Mouse (Mus musculus) ES-Bruce4 (cell line): ENCODE results near the gene Fhit. TPM values are rescaled to one million over a fixed set of nuclear protein-coding genes. Genes with fewer than 3 reads are reported as not detected.

ENCODE experiments used
- H3K27ac ChIP-seq: 2 replicates; pipeline ENCODE4 v1.5.1; 2012; ENCODE audit warnings: low read length, inconsistent platforms; ENCODE audit not compliant: insufficient read depth
- H3K27me3 ChIP-seq: 2 replicates; pipeline ENCODE4 v1.6.1; 2012; ENCODE audit warnings: mild to moderate bottlenecking, low read length, inconsistent platforms; ENCODE audit not compliant: control insufficient read depth, poor library complexity, insufficient read depth, severe bottlenecking
- H3K36me3 ChIP-seq: 2 replicates; pipeline ENCODE4 v1.6.1; 2012; ENCODE audit warnings: inconsistent platforms, mild to moderate bottlenecking, low read length, moderate library complexity; ENCODE audit not compliant: control insufficient read depth, poor library complexity, insufficient read depth, severe bottlenecking
- H3K4me1 ChIP-seq: one replicate; pipeline ENCODE4 v1.8.1; 2011; ENCODE audit warnings: low read length; ENCODE audit not compliant: control insufficient read depth, insufficient read depth
- H3K4me3 ChIP-seq: 2 replicates; pipeline ENCODE4 v1.5.1; 2011; ENCODE audit warnings: low read depth, mild to moderate bottlenecking, low read length
- H3K9ac ChIP-seq: 2 replicates; pipeline ENCODE4 v1.6.1; 2012; ENCODE audit warnings: low read depth, mild to moderate bottlenecking, inconsistent platforms; ENCODE audit not compliant: poor library complexity, severe bottlenecking
- H3K9me3 ChIP-seq: replicated peaks from 2 replicates; pipeline ENCODE4 v1.6.1; 2012; ENCODE audit warnings: mild to moderate bottlenecking, low read length, inconsistent platforms; ENCODE audit not compliant: control insufficient read depth, poor library complexity, insufficient read depth, severe bottlenecking
- CTCF ChIP-seq: IDR thresholded peaks from one replicate; pipeline ENCODE4 v1.8.1; 2011; ENCODE audit warnings: low read depth, low read length
- EP300 ChIP-seq: IDR thresholded peaks from 2 replicates; pipeline ENCODE4 v1.6.1; 2011; ENCODE audit warnings: low read depth, low read length; ENCODE audit not compliant: insufficient read depth
- POLR2A ChIP-seq: IDR thresholded peaks from one replicate; pipeline ENCODE4 v1.8.1; 2011; ENCODE audit warnings: low read length; ENCODE audit not compliant: insufficient read depth
- polyA plus RNA-seq: library from polyadenylated mRNA; stranded (reverse); fragments of >200 nt; gene quantifications from 2 replicates; pipeline ENCODE4 v1.2.4, GENCODE M21; 2011; ENCODE audit warnings: low read depth; ENCODE audit not compliant: missing spikeins, insufficient read depth, insufficient read length

Gene Fhit
- polyA plus RNA-seq, 1 experiment: not detected

DNA sequence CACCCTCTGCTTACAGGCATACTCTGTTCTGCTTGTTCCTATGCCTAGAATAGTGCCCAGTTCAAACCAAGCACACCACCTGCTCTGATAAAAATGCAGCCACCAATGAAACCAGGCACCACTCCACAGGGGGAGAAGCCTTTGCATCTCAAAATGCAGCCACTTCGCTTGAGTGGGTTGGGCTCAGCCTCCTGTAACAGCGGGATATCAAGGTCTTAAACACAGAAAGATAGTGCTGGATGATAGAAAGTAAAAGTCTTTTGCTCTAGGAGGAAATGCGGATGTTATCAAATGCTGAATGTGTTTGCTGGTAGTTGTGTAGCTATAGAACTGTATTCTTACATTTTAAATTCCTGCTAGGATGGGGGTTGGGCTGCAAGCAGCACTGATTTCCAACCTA, 140.4 kb downstream of the Fhit start:
- H3K9me3 ChIP-seq: no peaks in the 10 kb centered on the region
- H3K36me3 ChIP-seq: no peaks in the 10 kb centered on the region

GRCm38 (mm10) chr14:10978651-10979050, 183.2 kb downstream of the Fhit start:
- TF ChIP-seq EP300 (no peak), POLR2A (no peak), CTCF (no peak)
- no peaks in the 10 kb centered on the region for H3K4me1 ChIP-seq
- no peak overlapping the region for H3K27ac ChIP-seq
- H3K9me3 ChIP-seq: 0 out of 2 replicates have a peak, but pooled peaks cover 3% of the 10 kb centered on the region
- H3K4me3 ChIP-seq: no peak overlapping the region
- H3K9ac ChIP-seq: no peak overlapping the region
- H3K27me3 ChIP-seq: no peaks in the 10 kb centered on the region
- H3K36me3 ChIP-seq: no peaks in the 10 kb centered on the region

More for the DNA sequence above, 140.4 kb downstream of the Fhit start:
- no peak overlapping the region for H3K9ac ChIP-seq
- H3K27me3 ChIP-seq: no peaks in the 10 kb centered on the region
- TF ChIP-seq POLR2A (no peak), CTCF (no peak)
- H3K4me3 ChIP-seq: no peak overlapping the region
- no peak overlapping the region for H3K27ac ChIP-seq
- H3K4me1 ChIP-seq: no peaks in the 10 kb centered on the region

- Histone ChIP-seq H3K9ac (no peak overlapping the region), H3K36me3 (no peaks in the 10 kb centered on the region), H3K4me1 (no peaks in the 10 kb centered on the region), H3K27me3 (no peaks in the 10 kb centered on the region), H3K4me3 (no peak overlapping the region), H3K27ac (no peak overlapping the region), H3K9me3 (no peaks in the 10 kb centered on the region)
- TF ChIP-seq EP300 (no peak), POLR2A (no peak), CTCF (no peak)
Observed at GRCm38 (mm10) chr14:10941647-10942046, 220.2 kb downstream of the Fhit start.

DNA sequence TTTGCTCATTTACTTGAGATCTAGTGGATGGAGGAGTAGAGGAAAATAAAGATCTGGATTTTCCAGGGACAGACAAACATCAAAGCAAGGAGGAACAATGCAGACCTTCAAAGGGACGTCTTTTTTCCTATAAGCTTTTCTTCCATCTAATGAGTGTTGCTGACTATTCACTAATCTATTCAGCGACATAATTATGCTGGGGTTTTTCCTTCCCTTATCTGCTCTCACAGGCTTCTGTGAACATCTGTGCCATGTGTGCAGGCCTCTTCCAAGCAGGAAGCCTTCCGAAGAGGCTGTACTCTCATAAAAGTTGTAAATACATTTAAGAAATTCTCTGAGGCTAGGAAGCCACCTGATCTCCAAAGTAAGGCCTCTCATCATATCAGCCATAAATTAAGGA, 228.2 kb downstream of the Fhit start:
- Histone ChIP-seq H3K27ac (no peak overlapping the region), H3K9me3 (no peaks in the 10 kb centered on the region), H3K4me3 (no peak overlapping the region), H3K27me3 (no peaks in the 10 kb centered on the region), H3K4me1 (no peaks in the 10 kb centered on the region), H3K9ac (no peak overlapping the region), H3K36me3 (no peaks in the 10 kb centered on the region)
- TF ChIP-seq POLR2A (no peak), CTCF (no peak), EP300 (no peak)

DNA sequence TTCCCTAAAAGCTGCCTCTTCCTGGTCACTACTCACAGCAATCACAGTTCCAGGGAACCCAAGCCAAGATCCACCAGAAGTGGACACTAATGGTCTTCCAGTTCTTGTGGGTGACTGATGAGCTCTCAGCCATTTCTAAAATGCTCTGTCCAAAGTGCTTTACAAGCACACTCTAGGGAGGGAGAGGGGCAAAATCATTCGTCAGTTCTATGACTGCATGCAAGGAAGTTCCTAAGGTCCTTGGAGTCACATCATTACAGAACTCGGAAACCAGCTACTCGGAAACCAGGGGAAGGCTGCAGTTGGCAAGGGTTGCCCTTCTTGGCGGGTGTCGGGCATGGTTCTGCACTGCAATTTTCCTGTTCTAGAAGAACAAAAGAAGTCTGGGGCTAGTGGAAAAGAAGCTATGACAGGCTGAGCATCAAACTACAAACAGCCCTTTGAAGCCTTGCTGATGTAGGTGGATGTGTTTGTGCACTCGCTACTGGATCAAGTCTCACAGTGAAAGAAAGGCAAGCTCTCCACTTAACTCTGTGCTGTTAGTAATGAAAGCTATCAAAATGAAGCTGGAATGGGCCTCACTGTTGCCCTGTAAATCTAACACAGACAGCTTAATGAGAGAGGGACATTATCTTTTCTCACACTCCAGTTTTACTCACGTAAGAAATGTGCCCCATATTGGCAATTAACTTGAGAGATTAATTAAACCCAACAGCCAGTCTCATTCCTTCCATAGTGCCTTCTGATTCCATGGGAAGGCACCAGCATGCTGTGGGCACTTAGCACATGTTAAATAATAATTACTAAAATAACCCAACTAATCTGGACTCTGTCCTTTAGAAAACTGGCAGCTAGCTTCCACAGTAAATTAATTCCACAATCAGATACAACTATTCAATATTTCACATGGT, 243.7 kb downstream of the Fhit start:
- H3K27ac ChIP-seq: no peak overlapping the region
- H3K27me3 ChIP-seq: no peaks in the 10 kb centered on the region
- peaks cover 3% of the 10 kb centered on the region; the same call in 1 of the 2 replicates for H3K9me3 ChIP-seq
- TF ChIP-seq POLR2A: no peak
- TF ChIP-seq CTCF: no peak
- TF ChIP-seq EP300: no peak
- H3K4me3 ChIP-seq: no peak overlapping the region
- no peaks in the 10 kb centered on the region for H3K36me3 ChIP-seq
- no peaks in the 10 kb centered on the region for H3K4me1 ChIP-seq
- no peak overlapping the region for H3K9ac ChIP-seq

DNA sequence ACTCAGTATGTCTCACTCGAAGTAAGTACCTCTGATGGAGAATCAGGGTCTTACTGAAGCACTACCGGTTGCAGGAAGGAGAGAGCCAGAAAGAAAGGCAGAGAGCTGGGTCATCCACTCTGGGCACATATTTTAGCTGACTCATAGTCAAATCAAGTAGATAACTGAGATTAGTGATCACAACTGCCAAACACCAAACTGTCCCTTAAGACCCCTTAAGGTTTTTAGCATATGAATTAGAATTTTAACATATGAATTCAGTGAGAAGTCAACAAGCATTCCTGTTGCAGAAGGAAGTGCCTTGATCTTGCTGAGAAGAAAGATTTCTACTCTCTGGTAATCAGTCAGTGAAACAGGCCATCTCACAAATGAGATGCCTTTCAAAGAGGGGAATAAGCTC, 253.8 kb downstream of the Fhit start:
- Histone ChIP-seq H3K27me3 (no peaks in the 10 kb centered on the region), H3K36me3 (no peaks in the 10 kb centered on the region), H3K27ac (no peak overlapping the region), H3K4me3 (no peak overlapping the region), H3K9ac (no peak overlapping the region), H3K4me1 (no peaks in the 10 kb centered on the region), H3K9me3 (peaks cover 20% of the 10 kb centered on the region)
- no peak for TF ChIP-seq EP300
- no peak for TF ChIP-seq POLR2A
- TF ChIP-seq CTCF: no peak
